Mouse (Mus musculus): ENCODE measurements around the gene Cga.

DNA sequence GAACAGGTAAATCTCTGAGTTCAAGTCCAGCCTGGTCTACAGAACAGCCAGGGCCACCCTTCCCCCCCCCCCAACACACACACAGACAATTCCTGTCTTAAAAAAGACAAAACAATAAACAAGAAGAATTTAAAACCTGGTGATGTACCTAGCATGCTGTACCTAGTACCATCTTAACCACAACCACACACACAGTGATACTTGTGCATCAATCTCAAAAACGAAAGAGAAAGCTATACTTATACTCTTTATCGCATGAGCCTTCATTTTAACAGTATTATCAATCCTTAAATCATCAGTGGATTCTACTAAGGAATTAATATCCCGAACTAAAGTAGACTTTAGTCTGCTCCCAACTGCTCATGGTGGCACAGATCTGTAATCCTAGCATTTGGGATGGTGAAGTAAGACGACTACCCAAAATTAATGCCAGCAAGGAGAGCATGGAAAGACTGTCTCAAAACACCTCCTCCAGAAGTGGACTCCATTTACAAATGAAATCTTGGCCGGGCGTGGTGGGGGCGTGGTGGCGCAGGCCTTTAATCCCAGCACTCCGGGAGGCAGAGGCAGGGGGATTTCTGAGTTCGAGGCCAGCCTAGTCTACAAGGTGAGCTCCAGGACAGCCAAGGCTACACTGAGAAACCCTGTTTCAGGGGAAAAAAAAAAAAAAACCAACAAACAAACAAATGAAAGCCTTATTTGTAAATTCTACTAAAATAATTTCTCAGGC is 12.5 kb upstream of the Cga start:
- no peak for TF ChIP-seq CTCF (IDR thresholded peaks at IDR 0.05; ENCODE audit: low read depth)
- TF ChIP-seq EP300 (IDR thresholded peaks at IDR 0.05; ENCODE audit: low read depth): no peak
